Mouse (Mus musculus) right cerebral cortex, adult 2 months (tissue): ENCODE results near the gene Mapre1.
"Not testable (repeated sequence)": the region's sequence is repeated elsewhere in the genome, so short reads cannot be mapped to it uniquely, and the experiment has no call there.

Source experiments
- DNase-seq, 2 experiments: peaks; one replicate each; pipeline ENCODE4 v3.0.0; 2021 to 2022; ENCODE audit warnings: low spot score in 2 of 2

Mapre1 gene

GRCm38 (mm10) chr2:153740500-153741436 is at the start of gene Mapre1:
Mapre1 (plus strand) TSS chr2:153741274.
- DNase-seq = peak; percentile 99 to 100

- DNase-seq = not testable (repeated sequence)
These were observed 47.7 kb upstream of the Mapre1 start for GRCm38 (mm10) chr2:153693413-153693812.

DNA sequence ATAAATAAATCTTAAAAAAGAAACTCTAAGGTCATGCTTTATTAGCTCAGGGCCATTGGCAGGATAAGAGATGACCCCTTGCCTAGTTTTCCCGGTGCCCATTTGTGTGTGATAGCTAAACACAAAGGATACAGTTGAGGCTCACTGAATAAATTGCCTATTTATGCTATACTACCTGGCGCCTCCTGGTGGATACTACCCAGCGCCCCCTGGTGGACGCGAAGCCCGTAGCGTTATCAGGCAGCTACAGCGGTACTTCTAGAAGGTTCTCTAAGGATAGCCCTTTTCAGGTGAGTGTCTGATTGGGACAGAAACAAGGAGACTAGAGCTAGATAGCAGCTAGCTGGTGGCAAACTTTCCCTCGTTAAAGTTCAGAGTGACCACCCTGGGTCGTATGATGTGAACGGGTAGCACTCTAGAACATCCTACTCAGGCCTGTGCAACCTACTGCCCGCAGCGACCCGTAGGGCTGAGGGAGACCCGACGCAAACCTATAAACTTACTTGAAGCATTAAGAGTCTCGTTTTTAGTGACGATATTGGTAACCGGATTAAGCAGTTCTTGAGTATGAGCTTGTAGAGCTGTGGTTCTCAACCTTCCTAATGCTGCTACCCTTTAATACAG is 46.5 kb upstream of the Mapre1 start:
- no peak for DNase-seq

GRCm38 (mm10) chr2:153696352-153696751 is 44.7 kb upstream of the Mapre1 start, which contains the start of gene Dnmt3c:
Dnmt3c (plus strand) TSS chr2:153696652.
- no peak for DNase-seq

GRCm38 (mm10) chr2:153703389-153703788 is 37.7 kb upstream of the Mapre1 start:
- no peak for DNase-seq

DNA sequence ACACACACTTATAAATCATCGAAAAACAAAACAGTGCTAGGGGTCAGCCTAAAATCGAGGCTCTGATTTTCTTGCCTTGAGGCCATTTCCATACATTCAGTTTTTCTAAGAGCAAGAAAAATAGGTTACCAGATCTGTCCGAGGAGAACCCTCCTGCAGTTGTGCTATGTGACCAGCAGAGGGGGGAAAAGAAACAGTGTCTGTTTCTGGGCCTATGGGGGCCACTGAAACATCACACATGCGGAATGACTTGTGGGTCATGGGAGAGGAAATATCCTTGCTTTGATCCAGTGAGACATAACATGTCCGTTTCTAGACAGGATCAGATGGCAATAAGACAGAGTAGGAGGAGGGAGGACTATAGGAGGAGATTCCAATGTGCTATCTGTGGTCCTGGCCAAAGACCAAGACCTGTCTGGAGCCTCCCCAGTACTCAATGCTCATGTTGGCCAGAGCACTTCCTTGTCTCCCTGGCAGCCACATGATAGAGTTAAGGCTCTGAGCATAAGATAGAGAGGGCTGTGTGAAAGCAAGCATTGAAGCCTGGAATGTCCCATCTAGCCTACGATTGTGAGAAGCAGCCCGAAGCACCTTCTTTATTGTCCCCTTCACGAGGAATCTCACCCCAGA is 30.3 kb upstream of the Mapre1 start:
- DNase-seq = peak; percentile 17 to 25

DNA sequence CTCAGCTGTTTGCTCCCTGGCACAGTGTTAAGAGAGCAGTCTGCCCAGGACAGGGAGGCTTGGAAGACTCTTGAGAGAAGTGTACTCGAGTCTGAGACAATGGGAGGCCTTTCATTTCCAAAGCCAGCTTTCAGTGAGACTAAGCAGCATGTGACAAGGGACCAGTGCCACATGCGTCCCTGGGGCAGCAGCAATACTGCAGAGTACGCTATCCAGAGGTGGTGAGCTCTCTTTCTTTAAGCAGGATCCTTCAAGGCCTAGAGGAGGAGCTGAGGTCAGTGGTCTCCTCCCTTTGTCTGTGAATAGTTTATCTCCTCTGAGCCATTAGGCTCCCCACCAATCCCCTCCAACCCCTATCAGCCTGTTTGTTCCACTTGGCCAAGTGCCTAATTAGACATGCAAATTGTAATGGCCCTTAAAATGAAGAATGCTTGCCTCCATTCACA is 28.4 kb upstream of the Mapre1 start:
- peak; percentile 3 to 10 for DNase-seq

- peak; percentile 34 to 56 for DNase-seq
These were observed 27.8 kb upstream of the Mapre1 start for GRCm38 (mm10) chr2:153713227-153713626.

DNA sequence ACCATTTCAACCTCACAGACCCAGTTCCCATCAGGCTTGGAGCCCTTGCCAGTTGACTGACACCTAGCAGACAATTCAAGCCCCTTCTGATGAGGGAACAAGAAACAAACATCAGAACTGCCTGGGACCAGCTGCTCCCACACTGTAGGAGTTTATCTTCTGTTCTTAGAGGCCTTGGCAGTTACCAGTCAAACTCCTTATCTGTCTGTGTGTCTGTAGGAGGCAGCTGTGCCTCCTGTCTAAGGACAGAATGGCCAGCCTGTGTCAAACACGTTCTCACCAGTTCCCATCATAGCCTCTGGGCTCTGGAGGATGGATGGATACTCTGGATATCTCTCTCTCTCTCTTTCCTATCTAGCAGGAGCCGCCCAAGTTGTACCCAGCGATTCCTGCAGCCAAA is 23.2 kb upstream of the Mapre1 start:
- not testable (repeated sequence) for DNase-seq

DNA sequence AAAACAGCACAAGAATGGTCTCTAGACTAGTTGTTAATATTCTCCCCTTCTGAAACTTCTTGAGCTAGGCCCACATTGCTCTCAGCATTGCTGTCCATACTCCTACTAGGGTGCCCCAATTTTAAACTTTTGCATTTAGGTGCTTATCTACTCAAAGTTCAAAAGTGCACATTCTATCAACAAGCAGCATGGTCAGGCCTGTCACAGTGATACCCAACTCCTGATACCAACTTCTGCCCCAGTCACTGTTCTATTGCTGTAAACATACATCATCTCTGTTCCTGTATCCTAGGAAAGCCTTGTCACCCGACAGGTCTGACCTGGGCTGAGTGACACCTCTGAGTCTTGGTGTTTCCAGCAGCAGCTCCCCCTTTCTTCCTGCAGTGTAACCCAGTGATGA is 18.0 kb upstream of the Mapre1 start:
- no peak for DNase-seq

DNA sequence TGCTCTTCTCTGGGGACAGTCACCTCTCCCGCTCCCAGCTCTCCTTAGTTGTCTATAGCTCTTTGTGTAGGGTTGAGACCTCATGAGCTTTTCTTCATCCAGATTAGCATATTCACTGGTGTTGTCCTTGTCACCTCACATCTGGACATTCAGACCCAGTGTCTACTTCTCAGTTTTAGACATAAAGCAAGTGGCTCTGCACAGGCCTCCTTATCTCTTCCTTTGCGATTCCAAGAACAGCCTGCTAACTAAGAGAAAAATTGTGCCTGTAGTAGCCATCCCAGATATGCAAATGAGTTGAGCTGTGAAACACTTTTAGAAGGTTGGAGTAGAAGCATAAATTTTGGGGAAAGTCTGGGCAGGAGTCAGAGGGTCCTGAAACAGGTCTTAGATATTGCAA is 16.6 kb upstream of the Mapre1 start:
- no peak for DNase-seq

- no peak for DNase-seq
These were observed 16.2 kb upstream of the Mapre1 start for GRCm38 (mm10) chr2:153724871-153725270.

- DNase-seq = no peak
These were observed 15.8 kb upstream of the Mapre1 start for GRCm38 (mm10) chr2:153725291-153725690.

DNA sequence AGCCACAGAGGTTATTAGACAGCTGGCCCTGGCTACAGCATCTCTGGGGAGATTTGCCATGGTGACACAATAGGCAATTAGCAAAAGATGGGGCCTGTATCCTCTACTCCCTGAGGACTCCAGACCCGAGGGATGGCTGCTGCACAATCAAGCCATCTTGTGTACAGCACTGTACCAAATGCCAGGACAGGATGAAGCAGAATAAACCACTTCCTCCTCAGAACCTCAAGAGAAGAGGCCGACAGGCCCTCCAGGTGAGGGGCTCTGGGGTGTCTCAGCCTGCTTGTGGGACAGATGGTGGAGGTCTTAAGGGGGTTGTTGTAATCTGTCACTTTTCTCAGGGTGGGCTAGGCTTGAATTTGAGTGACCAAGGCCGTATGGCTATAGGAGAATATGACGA is 7.0 kb upstream of the Mapre1 start:
- DNase-seq = no peak

GRCm38 (mm10) chr2:153741437-153742065 is 477 bp downstream of the Mapre1 start:
- DNase-seq = peak; percentile 19 to 41

DNA sequence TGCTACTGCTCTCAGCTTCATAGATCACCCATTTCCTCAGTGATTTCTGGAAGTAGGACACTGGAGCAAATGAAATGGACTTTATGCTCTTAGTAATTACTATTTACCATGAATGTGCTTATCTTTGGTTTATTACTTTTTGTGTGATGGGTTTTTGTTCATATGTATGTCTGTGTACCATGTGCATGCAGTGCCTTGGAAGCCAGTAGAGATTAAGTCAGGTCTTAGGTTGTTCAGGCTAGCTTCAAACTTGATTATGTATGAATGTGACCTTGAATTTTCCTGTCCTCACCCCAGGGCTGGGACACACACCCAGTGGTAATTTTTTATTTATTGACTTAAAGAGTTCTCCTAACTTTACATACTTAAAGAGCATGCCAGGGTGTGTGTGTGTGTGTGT is 6.9 kb downstream of the Mapre1 start:
- no peak for DNase-seq

DNA sequence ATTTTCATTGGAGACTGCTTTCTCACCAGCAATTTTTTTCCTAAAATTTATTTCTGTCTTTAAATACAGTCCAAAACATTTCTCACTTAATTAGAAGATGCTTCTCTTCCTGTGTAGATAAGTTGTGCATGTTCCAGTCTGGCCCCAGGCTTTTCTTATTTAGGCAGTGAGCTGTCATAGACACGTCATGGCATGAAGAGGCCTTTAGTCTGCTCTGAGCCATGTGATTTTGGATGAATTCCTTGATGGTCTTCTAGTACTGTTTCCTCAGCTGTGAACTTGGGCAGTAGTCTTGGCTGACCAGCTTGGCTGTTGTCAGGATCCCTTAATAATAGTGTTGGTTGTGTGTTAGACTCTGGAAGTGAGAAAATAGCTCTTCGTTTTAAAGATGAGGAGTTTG is 9.3 kb downstream of the Mapre1 start:
- no peak for DNase-seq

- no peak for DNase-seq
These were observed 21.0 kb downstream of the Mapre1 start for GRCm38 (mm10) chr2:153762121-153762520.

- no peak for DNase-seq
These were observed 26.4 kb downstream of the Mapre1 start for GRCm38 (mm10) chr2:153767484-153767883.

DNA sequence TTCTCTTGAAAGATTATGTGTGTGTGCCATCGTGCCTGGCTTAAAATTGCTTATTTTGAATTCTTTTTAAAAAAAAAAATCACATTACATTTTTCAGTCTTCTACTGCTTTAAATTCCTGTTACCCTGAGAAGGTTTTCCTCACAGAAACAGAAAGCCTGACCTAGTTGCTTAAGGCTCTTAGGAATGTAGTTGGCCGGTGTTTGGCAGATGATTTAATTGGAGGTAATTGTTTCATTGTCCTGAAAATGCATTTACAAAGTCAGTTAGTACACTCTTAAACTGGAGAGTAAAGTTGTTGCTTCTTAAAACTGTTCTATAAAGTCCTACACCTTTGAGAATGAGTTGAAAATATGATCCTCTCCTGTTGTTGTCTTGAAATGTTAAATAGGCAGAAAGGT is 27.8 kb downstream of the Mapre1 start:
- DNase-seq = no peak

DNA sequence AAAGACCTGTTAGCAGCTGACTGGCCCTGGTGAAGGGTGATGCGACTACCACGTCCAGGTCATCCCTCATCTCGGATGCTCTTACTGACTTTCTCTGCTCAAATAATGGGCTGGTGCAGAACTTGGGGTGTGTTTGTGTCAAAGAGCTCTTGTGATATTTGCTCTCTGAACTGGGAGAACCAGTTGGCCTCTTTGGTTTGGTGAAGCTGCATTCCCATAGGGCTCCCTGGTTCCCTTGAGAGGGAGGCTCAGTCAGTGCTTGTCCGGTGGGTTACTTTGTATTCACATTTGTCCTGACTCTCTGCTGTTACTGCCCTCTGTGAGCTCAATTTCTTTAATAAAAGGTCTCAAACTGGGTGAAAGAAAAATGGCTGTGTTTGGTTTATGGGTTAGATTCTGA is 31.9 kb downstream of the Mapre1 start:
- no peak for DNase-seq

DNA sequence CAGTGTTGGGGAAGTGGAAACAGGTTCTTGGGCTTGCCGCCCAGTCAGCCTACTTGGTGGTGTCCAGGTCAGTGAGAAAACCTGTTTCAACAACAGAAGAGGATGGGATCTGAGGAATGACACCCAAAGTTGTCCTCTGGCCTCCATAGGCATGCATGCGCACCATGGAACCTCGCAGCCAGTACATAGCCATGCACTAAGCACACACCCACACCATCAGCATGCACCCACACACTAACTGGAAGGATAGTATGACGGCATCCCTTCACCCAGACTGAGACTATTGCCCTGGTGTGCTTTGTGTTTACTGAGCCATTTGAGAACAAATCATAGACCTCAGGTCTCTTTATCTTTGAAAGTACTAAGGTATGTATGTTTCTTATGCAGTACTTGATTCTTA is 34.4 kb downstream of the Mapre1 start:
- no peak for DNase-seq
